Mouse (Mus musculus): ENCODE data around the gene Fpgt. TPM values are rescaled to one million over a fixed set of nuclear protein-coding genes. Genes with fewer than 3 reads are reported as not detected.

Fpgt gene
- 33.3 and 39.3 TPM in 2 replicates for total RNA-seq (2014; rRNA removed)
- polyA plus RNA-seq (2015; fragmentation: Nextera tagmentation; extraction: Ambion mirVana), result 15.5 and 16.1 TPM in 2 replicates

DNA sequence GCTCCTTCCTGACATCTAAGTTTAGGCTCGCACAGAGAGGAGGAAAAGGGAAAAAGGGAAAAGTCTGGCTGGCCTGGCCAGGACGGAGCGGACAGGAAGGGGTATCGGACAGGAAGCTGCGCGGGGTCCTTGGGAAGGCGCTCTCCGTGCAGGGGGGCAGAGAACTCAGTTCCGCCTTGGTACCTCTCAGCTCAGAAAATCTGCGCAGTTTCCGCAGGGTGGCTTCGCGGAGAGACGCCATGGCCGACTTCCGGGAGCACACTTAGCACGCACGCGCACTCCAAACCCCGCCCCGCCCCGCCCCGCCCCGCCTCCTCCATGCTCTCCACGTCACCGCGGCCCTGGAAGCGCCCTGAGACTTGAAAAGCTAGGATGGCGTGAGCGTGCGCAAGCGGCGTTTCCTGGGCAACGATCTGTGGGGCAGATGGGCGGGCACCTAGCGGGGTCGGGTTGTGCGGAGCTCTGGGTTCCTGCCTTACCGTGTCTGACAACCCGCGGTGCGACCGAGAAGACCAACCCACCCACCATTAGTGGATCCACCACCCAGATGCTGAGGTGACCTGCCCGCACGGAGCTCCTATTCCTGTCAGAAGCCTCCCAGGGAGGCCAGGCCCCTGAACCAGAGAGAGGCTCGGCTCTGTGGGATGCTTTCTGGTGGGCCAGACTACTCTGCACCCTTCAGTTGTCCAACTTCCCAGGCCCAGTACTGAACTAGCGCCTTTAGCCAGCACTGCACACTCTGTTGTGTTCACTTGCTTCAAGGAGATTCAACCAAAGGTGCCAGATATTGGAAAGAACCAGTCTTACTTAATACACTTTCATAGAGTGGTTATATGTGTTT lies at the start of gene Fpgt, which contains the start of gene Lrriq3:
TSS of gene Fpgt (minus strand) at position 288 of the 841 bp plus-strand sequence.
TSS of gene Lrriq3 (plus strand) at position 319 of the 841 bp plus-strand sequence.
- no peaks in the 10 kb centered on the region for H3K9me3 ChIP-seq (ENCODE audit: low read length)
- under 1% methylated on average over 47 of the region's 47 CpGs for WGBS
- peak within 1 kb of the TSS; percentile 81 for H3K9ac ChIP-seq
- peak within 1 kb of the TSS; percentile 64 for H3K4me2 ChIP-seq (ENCODE audit: low read depth)
- H3K4me1 ChIP-seq (ENCODE audit: insufficient read depth), result peaks cover 4% of the 10 kb centered on the region; the same call in 1 of the 2 replicates
- no peaks in the 10 kb centered on the region for H3K27me3 ChIP-seq (ENCODE audit: insufficient read depth, low read length)
- DNase-seq, result peak; percentile 97
- H3K4me3 ChIP-seq (ENCODE audit: low read depth, low read length), result peak within 1 kb of the TSS; percentile 68
- peak; percentile 35; the same call in 1 of the 2 replicates for TF ChIP-seq CTCF (IDR thresholded peaks at IDR 0.05; ENCODE audit: low read depth)
- H3K36me3 ChIP-seq (ENCODE audit: insufficient read depth), result no peaks in the 10 kb centered on the region
- H3K27ac ChIP-seq (ENCODE audit: low read depth, low read length), result peak within 1 kb of the TSS; percentile 91
- ATAC-seq, result peak; percentile 99

DNA sequence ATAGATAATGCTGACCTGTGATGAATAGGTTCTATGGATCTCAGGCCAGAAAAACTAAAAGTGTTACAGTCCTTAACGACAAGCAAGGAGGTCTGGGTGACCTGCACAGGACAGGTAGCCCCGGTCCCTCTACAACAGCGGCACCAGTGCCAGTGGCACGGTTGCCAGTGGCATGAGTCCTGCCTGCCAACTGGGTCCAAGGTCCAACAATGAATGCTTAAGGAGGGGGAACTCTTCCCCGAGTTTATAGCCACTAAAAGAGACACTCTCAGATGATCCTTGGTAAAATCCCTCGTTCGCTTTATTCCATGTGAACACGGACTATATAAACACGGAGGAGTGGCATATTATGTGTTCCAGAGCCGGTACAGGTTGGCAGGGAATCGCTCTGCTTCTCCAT lies 47.8 kb upstream of the Fpgt start:
- no peak overlapping the region for H3K4me3 ChIP-seq (ENCODE audit: low read depth, low read length)
- no peak overlapping the region for H3K9ac ChIP-seq
- no peak overlapping the region for H3K27ac ChIP-seq (ENCODE audit: low read depth, low read length)
- H3K27me3 ChIP-seq (ENCODE audit: insufficient read depth, low read length), result no peaks in the 10 kb centered on the region
- no peak overlapping the region for H3K4me2 ChIP-seq (ENCODE audit: low read depth)
- 89% methylated on average over 11 of the region's 11 CpGs for WGBS
- no peaks in the 10 kb centered on the region for H3K36me3 ChIP-seq (ENCODE audit: insufficient read depth)
- DNase-seq (no peak), ATAC-seq (no peak)
- H3K4me1 ChIP-seq (ENCODE audit: insufficient read depth), result no peaks in the 10 kb centered on the region
- no peaks in the 10 kb centered on the region for H3K9me3 ChIP-seq (ENCODE audit: low read length)
- no peak for TF ChIP-seq CTCF (IDR thresholded peaks at IDR 0.05; ENCODE audit: low read depth)

DNA sequence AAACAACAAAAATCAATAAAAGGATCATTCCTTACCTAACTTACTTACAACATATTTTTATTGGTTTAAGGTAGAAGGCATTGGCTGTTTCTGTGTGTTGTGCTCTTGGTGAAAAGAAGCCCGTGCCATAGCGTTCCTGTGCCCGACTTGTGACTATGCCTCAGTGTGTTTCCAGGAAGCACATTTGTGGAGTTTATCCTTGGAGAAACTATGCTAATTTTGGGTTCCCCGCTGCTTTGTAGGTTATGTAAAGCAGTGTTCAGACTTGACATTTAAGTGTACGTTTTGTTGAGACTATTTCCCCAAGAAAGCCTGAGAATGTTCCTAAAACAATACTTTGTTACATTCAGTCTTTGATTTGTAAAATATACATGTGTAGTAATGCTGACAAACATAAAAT lies 44.5 kb upstream of the Fpgt start:
- H3K27me3 ChIP-seq (ENCODE audit: insufficient read depth, low read length), result no peaks in the 10 kb centered on the region
- H3K9ac ChIP-seq, result no peak overlapping the region
- 75% methylated on average over 5 of the region's 5 CpGs for WGBS
- ATAC-seq (no peak), DNase-seq (no peak)
- H3K4me1 ChIP-seq (ENCODE audit: insufficient read depth), result no peaks in the 10 kb centered on the region
- no peak overlapping the region for H3K4me2 ChIP-seq (ENCODE audit: low read depth)
- no peaks in the 10 kb centered on the region for H3K36me3 ChIP-seq (ENCODE audit: insufficient read depth)
- no peak overlapping the region for H3K27ac ChIP-seq (ENCODE audit: low read depth, low read length)
- H3K9me3 ChIP-seq (ENCODE audit: low read length), result no peaks in the 10 kb centered on the region
- TF ChIP-seq CTCF (IDR thresholded peaks at IDR 0.05; ENCODE audit: low read depth), result no peak
- H3K4me3 ChIP-seq (ENCODE audit: low read depth, low read length), result no peak overlapping the region

DNA sequence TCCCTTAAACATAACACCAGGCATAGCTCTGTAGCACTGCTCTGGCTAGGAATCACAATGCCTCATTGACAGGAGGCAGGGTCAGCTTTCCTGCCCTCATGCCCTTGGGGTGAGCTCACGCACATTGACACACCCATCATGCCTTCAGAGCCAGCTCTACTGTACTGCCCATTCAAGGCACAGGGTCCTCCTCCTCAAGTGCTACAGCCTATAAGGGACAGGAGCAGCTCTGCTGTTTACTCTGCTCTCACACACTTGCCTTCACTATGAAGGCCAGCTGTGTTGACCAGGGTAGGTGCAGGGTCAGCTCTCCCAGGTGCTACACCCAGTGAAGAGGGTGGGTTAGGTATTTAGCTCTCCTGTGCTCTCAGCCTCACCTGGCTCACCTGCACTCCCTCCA lies 12.8 kb upstream of the Fpgt start:
- H3K4me3 ChIP-seq (ENCODE audit: low read depth, low read length), result no peak overlapping the region
- no peak overlapping the region for H3K4me2 ChIP-seq (ENCODE audit: low read depth)
- TF ChIP-seq CTCF (IDR thresholded peaks at IDR 0.05; ENCODE audit: low read depth), result no peak
- no peaks in the 10 kb centered on the region for H3K27me3 ChIP-seq (ENCODE audit: insufficient read depth, low read length)
- no peaks in the 10 kb centered on the region for H3K9me3 ChIP-seq (ENCODE audit: low read length)
- WGBS, result 88% methylated on average over 1 of the region's 1 CpGs
- H3K36me3 ChIP-seq (ENCODE audit: insufficient read depth), result no peaks in the 10 kb centered on the region
- ATAC-seq, result no peak
- DNase-seq, result no peak
- no peak overlapping the region for H3K9ac ChIP-seq
- H3K4me1 ChIP-seq (ENCODE audit: insufficient read depth), result no peaks in the 10 kb centered on the region
- H3K27ac ChIP-seq (ENCODE audit: low read depth, low read length), result no peak overlapping the region

DNA sequence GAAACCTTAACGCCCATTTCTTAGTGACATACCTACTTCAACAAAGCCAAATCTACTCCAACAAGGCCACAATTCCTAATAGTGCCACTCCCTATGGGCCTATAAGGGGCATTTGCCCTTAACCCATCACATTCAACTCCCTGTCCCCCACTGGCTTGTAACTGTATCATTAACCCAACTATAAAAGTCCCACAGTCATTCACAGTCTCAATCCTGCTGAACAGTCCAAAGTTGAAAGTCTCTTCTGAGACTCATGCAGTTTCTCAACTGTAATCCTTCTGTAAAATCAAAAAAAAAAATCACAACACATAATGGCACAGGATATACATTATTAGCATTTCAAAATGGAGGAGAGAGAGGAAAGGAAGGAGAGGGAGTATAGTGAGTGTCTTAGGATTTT lies 6.1 kb upstream of the Fpgt start:
- H3K27me3 ChIP-seq (ENCODE audit: insufficient read depth, low read length), result no peaks in the 10 kb centered on the region
- no peaks in the 10 kb centered on the region for H3K4me1 ChIP-seq (ENCODE audit: insufficient read depth)
- H3K27ac ChIP-seq (ENCODE audit: low read depth, low read length), result no peak overlapping the region
- no peak for ATAC-seq
- no peak for TF ChIP-seq CTCF (IDR thresholded peaks at IDR 0.05; ENCODE audit: low read depth)
- no peak overlapping the region for H3K4me3 ChIP-seq (ENCODE audit: low read depth, low read length)
- H3K9me3 ChIP-seq (ENCODE audit: low read length), result no peaks in the 10 kb centered on the region
- H3K4me2 ChIP-seq (ENCODE audit: low read depth), result no peak overlapping the region
- no peak overlapping the region for H3K9ac ChIP-seq
- 90% methylated on average over 1 of the region's 1 CpGs for WGBS
- no peak for DNase-seq
- no peaks in the 10 kb centered on the region for H3K36me3 ChIP-seq (ENCODE audit: insufficient read depth)

DNA sequence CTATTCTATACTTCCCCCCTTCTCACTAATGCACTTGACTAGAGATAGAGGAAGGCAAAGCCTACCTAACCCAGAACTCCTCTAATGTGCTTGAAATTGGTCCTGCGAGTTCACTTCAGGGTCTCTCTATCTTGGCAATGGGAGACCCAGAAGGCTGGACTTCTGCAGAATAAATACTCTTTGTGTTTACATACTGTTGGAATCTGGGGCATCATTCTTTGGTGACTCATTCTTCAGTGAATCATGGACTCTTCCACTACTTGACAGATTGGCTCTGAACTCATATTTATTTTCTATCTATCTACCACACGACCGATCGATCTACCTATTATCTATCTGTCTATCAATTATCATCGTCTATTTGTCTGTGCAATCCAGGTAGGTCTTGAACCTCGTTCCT lies 1.1 kb downstream of the Fpgt start:
- Histone ChIP-seq H3K4me2 (ENCODE audit: low read depth) (peak overlapping the region; percentile 64), H3K36me3 (ENCODE audit: insufficient read depth) (peaks cover 8% of the 10 kb centered on the region), H3K4me3 (ENCODE audit: low read depth, low read length) (no peak overlapping the region), H3K9me3 (ENCODE audit: low read length) (no peaks in the 10 kb centered on the region), H3K27ac (ENCODE audit: low read depth, low read length) (no peak overlapping the region), H3K27me3 (ENCODE audit: insufficient read depth, low read length) (no peaks in the 10 kb centered on the region), H3K9ac (no peak overlapping the region), H3K4me1 (ENCODE audit: insufficient read depth) (peaks cover 4% of the 10 kb centered on the region; the same call in 1 of the 2 replicates)
- ATAC-seq, result no peak
- WGBS, result 97% methylated on average over 6 of the region's 6 CpGs
- TF ChIP-seq CTCF (IDR thresholded peaks at IDR 0.05; ENCODE audit: low read depth), result no peak
- DNase-seq, result no peak

DNA sequence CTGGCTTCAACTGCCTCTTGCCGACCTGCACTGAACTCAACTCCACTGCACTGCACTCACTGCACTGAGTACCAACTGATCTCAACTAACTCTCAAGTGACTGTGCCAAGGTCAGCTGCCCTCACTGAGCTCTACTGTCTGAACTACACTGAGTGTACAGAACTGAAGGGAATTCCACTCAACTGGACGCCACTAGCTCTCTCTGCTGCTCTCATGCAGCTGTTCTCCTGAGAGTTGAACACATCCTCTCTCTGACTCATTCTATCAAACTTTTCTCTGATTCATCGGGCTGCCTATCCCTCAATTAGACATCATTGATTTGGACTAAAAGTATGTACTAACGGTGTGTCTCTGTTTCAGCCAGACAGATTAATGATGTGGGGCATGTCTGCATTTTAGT lies 15.3 kb downstream of the Fpgt start:
- Histone ChIP-seq H3K36me3 (ENCODE audit: insufficient read depth) (no peaks in the 10 kb centered on the region), H3K4me2 (ENCODE audit: low read depth) (no peak overlapping the region), H3K27ac (ENCODE audit: low read depth, low read length) (no peak overlapping the region), H3K4me3 (ENCODE audit: low read depth, low read length) (no peak overlapping the region), H3K9ac (no peak overlapping the region), H3K9me3 (ENCODE audit: low read length) (no peaks in the 10 kb centered on the region), H3K4me1 (ENCODE audit: insufficient read depth) (no peaks in the 10 kb centered on the region), H3K27me3 (ENCODE audit: insufficient read depth, low read length) (no peaks in the 10 kb centered on the region)
- no peak for TF ChIP-seq CTCF (IDR thresholded peaks at IDR 0.05; ENCODE audit: low read depth)
- no peak for ATAC-seq
- no peak for DNase-seq
- WGBS, result 86% methylated on average over 4 of the region's 4 CpGs
